Mouse (Mus musculus) midbrain, embryonic 11.5 days (tissue): ENCODE data around the gene Vwa7. TPM values are rescaled to one million over a fixed set of nuclear protein-coding genes. Genes with fewer than 3 reads are reported as not detected.

Source experiments
- ATAC-seq: fragments of 200-750 bp; cut with Nextera tagmentation; 2 replicates; pipeline ENCODE4 v1.8.0; 2017; ENCODE audit warnings: moderate TSS enrichment, moderate library complexity; ENCODE audit not compliant: low FRiP score
- DNase-seq: peaks from one replicate; pipeline ENCODE4 v3.0.0; 2015; ENCODE audit warnings: low spot score; ENCODE audit errors: missing footprints
- H3K27ac ChIP-seq: fragments of 300-500 bp; sonication (generic); 2 replicates; pipeline ENCODE4 v1.5.1; 2014; ENCODE audit warnings: low read depth, low read length
- H3K27me3 ChIP-seq: fragments of 300-500 bp; sonication (generic); 2 replicates; pipeline ENCODE4 v1.6.1; 2014; ENCODE audit warnings: mild to moderate bottlenecking, low read length, moderate library complexity, mixed read lengths; ENCODE audit not compliant: control insufficient read depth, insufficient read depth
- H3K36me3 ChIP-seq: fragments of 300-500 bp; sonication (generic); 2 replicates; pipeline ENCODE4 v1.6.1; 2014; ENCODE audit warnings: mild to moderate bottlenecking, low read length, moderate library complexity, mixed read lengths; ENCODE audit not compliant: control insufficient read depth, insufficient read depth
- H3K4me1 ChIP-seq: fragments of 300-500 bp; sonication (generic); 2 replicates; pipeline ENCODE4 v1.6.1; 2014; ENCODE audit warnings: low read length; ENCODE audit not compliant: control insufficient read depth, insufficient read depth
- H3K4me2 ChIP-seq: fragments of 300-500 bp; sonication (generic); 2 replicates; pipeline ENCODE4 v1.6.1; 2014; ENCODE audit warnings: mild to moderate bottlenecking, moderate library complexity
- H3K4me3 ChIP-seq: fragments of 300-500 bp; sonication (generic); 2 replicates; pipeline ENCODE4 v1.5.1; 2014; ENCODE audit warnings: low read depth, low read length
- H3K9ac ChIP-seq: fragments of 300-500 bp; sonication (generic); 2 replicates; pipeline ENCODE4 v1.6.1; 2014; ENCODE audit warnings: low read length
- H3K9me3 ChIP-seq: fragments of 300-500 bp; sonication (generic); 2 replicates; pipeline ENCODE4 v1.6.1; 2016; ENCODE audit warnings: low read length; ENCODE audit not compliant: control insufficient read depth
- WGBS: fragments of 180-500 bp; shearing (Covaris S2); extraction: QIAGEN DNeasy Blood & Tissue Kit; methylation state at CpG from one replicate; pipeline ENCODE4 v1.1.7; 2014; 5-methylcytosine and 5-hydroxymethylcytosine counted together
- polyA plus RNA-seq: library from polyadenylated mRNA; unstranded; fragments of >200 nt; fragmentation: Nextera tagmentation; extraction: Ambion mirVana; gene quantifications from 2 replicates; pipeline ENCODE4 v1.2.1, GENCODE M21; 2014

Vwa7 gene
- polyA plus RNA-seq, 1 experiment from 2014 or later: 0.07 TPM

DNA sequence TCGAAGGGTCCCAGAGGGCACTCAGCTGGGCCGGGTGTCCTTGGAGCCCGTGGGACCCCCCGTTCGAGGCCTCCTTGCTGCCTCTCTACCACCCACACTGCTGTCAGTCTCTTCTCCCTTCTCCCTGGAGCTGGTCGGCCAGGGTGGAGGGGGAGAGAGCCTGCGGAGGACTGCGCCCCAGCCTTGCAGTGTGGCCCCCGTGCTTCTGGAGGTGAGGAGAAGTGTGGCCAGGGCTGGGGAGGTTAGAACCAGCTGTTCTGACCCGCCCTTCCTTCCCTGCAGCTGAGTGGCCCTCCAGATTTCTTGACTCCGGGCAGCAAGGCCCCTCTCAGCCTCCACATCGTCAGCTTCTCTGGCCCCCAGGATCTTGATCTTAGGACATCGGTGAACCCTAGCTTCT lies 7.9 kb downstream of the Vwa7 start:
- WGBS: 85% methylated on average over 13 of the region's 13 CpGs
- Histone ChIP-seq H3K4me2 (no peak overlapping the region), H3K36me3 (no peaks in the 10 kb centered on the region), H3K27ac (no peak overlapping the region), H3K4me3 (no peak overlapping the region), H3K9ac (no peak overlapping the region), H3K27me3 (no peaks in the 10 kb centered on the region), H3K9me3 (no peaks in the 10 kb centered on the region), H3K4me1 (peaks cover 13% of the 10 kb centered on the region)
- ATAC-seq: no peak
- no peak for DNase-seq

DNA sequence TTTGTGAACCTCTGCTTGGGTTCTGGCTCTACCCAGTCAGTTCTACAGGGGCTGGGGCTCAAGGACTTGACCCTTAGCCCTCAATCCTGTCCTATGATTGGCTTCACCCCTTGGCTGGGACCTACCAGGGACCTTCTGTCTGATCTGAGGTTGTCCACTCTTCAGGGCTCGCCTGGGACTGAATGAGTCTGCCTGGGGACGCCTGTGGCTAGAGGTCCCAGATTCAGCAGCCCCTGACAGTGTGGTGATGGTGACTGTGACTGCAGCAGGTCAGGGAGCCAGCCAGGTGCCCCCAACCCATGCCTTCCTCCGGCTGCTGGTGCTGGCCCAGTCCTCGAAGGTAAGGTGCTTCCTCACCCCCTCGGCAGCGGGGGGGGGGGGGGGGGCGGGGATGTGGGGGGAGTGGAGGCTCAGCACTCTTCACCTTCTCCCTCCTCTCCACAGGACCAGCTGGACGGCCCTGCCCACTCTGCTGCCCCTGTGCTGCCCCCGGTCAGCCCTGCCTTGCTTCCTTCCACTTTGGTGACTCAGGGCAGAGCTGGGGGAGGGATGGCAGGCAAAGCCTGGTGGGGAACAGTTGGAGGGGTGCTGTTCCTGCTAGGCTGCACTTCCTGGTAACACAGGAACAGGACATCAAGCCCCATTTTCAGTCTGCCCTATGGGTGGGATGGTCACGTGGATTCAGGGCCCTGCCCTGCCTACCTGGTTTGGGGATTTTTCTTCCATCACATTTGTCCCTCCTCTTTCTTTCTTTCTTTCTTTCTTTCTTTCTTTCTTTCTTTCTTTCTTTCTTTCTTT lies 8.5 kb downstream of the Vwa7 start:
- H3K9ac ChIP-seq: no peak overlapping the region
- no peak overlapping the region for H3K4me2 ChIP-seq
- H3K27me3 ChIP-seq: no peaks in the 10 kb centered on the region
- 64% methylated on average over 6 of the region's 10 CpGs for WGBS
- no peak overlapping the region for H3K4me3 ChIP-seq
- ATAC-seq: no peak
- H3K4me1 ChIP-seq: peaks cover 15% of the 10 kb centered on the region
- DNase-seq: no peak
- no peaks in the 10 kb centered on the region for H3K36me3 ChIP-seq
- H3K9me3 ChIP-seq: no peaks in the 10 kb centered on the region
- no peak overlapping the region for H3K27ac ChIP-seq

DNA sequence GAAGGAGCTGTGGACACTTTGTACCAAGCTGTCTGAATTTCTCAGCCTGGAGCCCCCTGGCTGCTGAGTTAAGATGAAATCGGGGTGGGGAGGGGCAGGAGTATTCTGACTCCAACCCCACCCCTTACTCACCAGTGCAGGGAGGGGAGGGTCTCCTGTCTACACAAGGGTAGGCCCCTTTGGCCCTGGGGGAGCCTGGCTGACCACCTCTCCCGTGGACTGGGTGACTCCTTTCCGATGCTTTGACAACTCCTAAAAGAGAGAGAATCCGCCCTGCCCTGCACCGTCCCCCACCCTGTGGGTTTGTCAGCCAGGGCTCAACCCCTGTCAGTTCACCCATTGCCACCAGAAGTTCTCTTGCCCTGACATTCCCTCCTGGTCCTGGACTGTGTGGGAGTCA lies 9.8 kb downstream of the Vwa7 start:
- H3K27me3 ChIP-seq: no peaks in the 10 kb centered on the region
- H3K4me1 ChIP-seq: peaks cover 15% of the 10 kb centered on the region
- no peak overlapping the region for H3K4me3 ChIP-seq
- DNase-seq: no peak
- no peaks in the 10 kb centered on the region for H3K36me3 ChIP-seq
- no peak overlapping the region for H3K9ac ChIP-seq
- H3K4me2 ChIP-seq: no peak overlapping the region
- no peak for ATAC-seq
- H3K27ac ChIP-seq: no peak overlapping the region
- H3K9me3 ChIP-seq: no peaks in the 10 kb centered on the region
- 88% methylated on average over 5 of the region's 5 CpGs for WGBS

DNA sequence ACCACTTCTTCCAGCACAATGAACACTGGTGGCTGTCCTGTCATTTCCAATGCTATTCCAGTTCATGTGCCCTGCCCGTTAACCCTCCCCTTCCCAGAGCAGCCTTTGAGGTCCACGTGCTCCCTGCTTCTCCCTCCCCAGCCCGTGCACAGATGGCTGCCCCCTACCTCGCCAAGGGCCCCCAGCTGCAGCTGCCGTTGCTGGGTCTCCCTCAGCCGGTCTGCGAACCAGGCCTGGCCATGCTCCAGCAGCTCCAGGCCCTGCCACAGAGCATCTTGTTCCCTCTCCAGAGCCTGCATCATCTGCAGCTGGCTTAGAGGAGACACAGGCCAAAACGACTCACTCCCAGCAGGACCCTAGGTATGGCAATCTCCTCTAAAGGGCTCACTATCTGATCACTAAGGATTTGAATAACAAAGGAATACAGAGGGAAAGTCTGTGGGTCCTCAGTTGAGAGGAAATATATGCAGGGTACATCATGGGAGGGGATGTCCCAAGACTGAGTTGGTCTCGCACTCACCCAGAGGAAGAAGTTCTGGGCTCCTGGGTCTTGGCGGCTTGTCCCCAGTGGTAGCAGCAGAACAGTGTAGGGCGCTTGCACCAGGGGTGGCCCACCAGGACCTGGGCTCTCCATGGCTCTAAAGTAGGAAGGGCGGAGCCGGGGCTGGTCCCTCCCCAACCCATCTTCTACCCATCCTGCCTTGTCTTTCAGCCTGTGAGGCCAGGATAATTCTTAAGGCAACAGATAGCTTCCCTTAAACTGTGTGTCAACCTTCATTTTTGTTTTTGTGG lies 11.1 kb downstream of the Vwa7 start, which contains the start of gene Sapcd1:
Sapcd1 (minus strand) TSS at position 740 of the 792 bp plus-strand sequence.
- no peak for DNase-seq
- 29% methylated on average over 13 of the region's 13 CpGs for WGBS
- peak within 1 kb of the TSS; percentile 28 for H3K4me2 ChIP-seq

DNA sequence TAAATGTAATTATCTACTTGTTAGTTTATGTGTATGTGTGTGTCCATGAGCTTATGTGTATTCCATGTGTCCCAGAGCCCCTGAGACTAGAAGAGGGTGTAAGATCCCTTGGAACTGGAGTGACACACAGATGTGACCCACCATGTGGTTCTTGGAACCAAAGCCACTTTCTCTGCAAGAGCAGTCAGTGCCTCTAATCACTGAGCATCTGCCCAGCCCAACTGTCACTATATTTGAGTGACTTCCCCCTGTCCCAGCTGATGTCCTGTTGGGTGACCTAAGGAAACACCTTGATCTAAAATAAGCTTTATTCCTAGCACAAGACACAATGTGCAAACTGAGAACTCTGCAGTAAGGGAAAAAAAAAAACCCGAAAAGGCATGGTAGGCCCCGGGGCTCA lies 11.9 kb downstream of the Vwa7 start:
- 79% methylated on average over 2 of the region's 2 CpGs for WGBS
- no peak for ATAC-seq
- peaks cover 9% of the 10 kb centered on the region for H3K4me1 ChIP-seq

More for the DNA sequence above, 11.1 kb downstream of the Vwa7 start, which contains the start of gene Sapcd1:
- H3K4me1 ChIP-seq: peaks cover 9% of the 10 kb centered on the region
- no peaks in the 10 kb centered on the region for H3K36me3 ChIP-seq
- peak; percentile 64 for ATAC-seq
- no peak within 1 kb of the TSS for H3K4me3 ChIP-seq
- H3K27ac ChIP-seq: peak within 1 kb of the TSS; percentile 64; the same call in 1 of the 2 replicates
- H3K9ac ChIP-seq: peak within 1 kb of the TSS; percentile 49; the same call in 1 of the 2 replicates
- H3K9me3 ChIP-seq: no peaks in the 10 kb centered on the region
- H3K27me3 ChIP-seq: no peaks in the 10 kb centered on the region

DNA sequence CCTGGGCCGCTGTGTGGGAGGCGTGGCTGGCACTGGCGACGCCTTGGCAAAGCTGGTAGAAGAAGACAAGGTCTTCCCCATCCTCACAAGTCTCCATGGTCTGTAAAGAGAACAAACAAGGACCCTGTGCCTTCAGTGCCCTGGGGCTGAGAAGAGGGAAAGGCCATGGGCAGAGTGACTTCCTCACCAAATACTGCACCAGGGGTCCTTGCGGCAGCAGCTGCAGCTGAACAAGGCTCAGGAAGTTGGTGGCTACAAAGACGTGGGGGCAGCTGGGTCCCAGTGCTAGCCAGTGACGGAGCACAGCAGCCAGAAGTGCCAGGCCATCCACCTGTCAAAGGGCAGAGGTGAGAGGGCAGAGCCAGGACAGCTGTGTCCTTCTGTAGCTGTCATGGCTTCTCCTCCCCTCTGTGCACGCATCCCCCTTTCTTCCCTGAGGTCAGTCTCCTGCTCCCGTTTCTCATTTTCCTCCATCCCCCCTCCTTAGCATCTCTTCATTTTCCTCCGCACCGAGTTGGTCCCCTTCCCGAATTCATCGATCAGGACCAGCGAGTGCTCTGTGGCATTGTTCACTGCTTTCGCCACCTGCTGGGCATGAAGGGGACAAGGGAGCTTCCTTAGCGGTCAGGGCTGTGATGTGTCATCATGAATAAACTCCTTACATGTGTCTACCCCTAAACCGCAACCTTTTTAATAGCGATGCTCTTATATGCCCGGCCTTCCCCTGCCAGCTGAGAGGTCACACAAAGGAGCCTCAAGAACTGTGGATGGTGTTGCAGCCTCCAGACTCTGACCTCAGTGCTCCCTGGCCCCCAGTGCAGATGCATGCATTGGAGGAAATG lies 13.5 kb downstream of the Vwa7 start:
- Histone ChIP-seq H3K4me1 (peaks cover 9% of the 10 kb centered on the region), H3K4me3 (no peak overlapping the region), H3K36me3 (no peaks in the 10 kb centered on the region), H3K27ac (peak overlapping the region; percentile 35; the same call in 1 of the 2 replicates), H3K9me3 (no peaks in the 10 kb centered on the region), H3K27me3 (no peaks in the 10 kb centered on the region), H3K9ac (peak overlapping the region; percentile 27; the same call in 1 of the 2 replicates), H3K4me2 (0 out of 2 replicates have a peak overlapping the region, but pooled peaks have one; percentile 8)
- ATAC-seq (peak; percentile 49), DNase-seq (no peak)
- 31% methylated on average over 19 of the region's 19 CpGs for WGBS

More for the DNA sequence above, 11.9 kb downstream of the Vwa7 start:
- Histone ChIP-seq H3K9ac (no peak overlapping the region), H3K9me3 (no peaks in the 10 kb centered on the region), H3K27ac (no peak overlapping the region), H3K36me3 (no peaks in the 10 kb centered on the region), H3K27me3 (no peaks in the 10 kb centered on the region), H3K4me2 (no peak overlapping the region), H3K4me3 (no peak overlapping the region)
- DNase-seq: no peak

DNA sequence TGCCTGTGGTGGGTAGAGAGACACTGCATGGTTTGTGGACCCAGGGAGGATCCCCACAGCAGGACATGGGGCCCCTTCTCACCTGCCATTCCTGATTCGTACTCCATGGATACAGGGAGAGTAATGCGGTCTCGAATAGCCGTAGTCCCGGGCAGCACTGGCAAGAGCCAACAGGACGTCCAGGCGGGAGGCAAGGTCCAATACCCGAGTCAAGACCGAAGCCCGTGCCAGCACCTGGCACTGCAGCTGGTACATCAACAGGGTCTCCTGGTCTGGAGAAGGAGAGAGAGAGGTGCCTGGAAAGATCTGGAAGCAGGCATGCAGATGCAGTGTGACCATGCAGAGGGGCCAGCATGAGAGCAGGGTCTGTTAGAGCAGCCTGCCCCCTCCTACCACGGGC lies 14.9 kb downstream of the Vwa7 start:
- ATAC-seq: no peak
- no peak overlapping the region for H3K27ac ChIP-seq
- peaks cover 9% of the 10 kb centered on the region for H3K4me1 ChIP-seq
- H3K36me3 ChIP-seq: no peaks in the 10 kb centered on the region
- no peaks in the 10 kb centered on the region for H3K27me3 ChIP-seq
- no peak overlapping the region for H3K9ac ChIP-seq
- WGBS: 91% methylated on average over 11 of the region's 11 CpGs
- H3K4me3 ChIP-seq: no peak overlapping the region
- no peak overlapping the region for H3K4me2 ChIP-seq
- no peaks in the 10 kb centered on the region for H3K9me3 ChIP-seq
- DNase-seq: no peak

DNA sequence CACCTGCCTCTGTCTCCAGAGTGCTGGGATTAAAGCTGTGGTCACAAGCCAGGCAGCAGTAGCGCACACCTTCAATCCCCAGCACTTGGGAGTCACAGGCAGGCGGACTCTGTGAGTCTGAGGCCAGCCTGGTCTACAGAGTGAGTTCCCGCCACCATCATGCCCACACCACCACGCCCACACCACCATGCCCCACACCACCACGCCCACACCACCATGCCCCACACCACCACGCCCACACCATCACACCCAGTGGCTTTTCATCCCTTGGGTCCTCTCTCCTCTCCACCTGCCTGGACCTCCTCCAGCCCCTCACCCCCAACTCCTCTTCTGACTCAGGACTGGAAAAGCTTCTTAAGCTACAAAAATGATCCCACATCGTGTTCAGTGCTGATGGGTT lies 15.5 kb downstream of the Vwa7 start:
- 87% methylated on average over 7 of the region's 7 CpGs for WGBS
- no peaks in the 10 kb centered on the region for H3K36me3 ChIP-seq
- H3K4me1 ChIP-seq: peaks cover 9% of the 10 kb centered on the region
- ATAC-seq (no peak), DNase-seq (no peak)
- H3K27me3 ChIP-seq: no peaks in the 10 kb centered on the region
- no peaks in the 10 kb centered on the region for H3K9me3 ChIP-seq
- no peak overlapping the region for H3K4me3 ChIP-seq
- H3K27ac ChIP-seq: no peak overlapping the region
- H3K9ac ChIP-seq: no peak overlapping the region
- no peak overlapping the region for H3K4me2 ChIP-seq
